Mouse (Mus musculus) spleen, adult 2 months (tissue): ENCODE measurements around the gene Tal1.

Source experiments
- CTCF ChIP-seq: fragments of 200-500 bp; IDR thresholded peaks from 2 replicates; pipeline ENCODE4 v1.5.1; 2011; ENCODE audit warnings: mild to moderate bottlenecking, inconsistent platforms; ENCODE audit not compliant: insufficient read depth, insufficient read length, insufficient replicate concordance; ENCODE audit errors: extremely low read depth
- POLR2A ChIP-seq: fragments of 200-500 bp; IDR thresholded peaks from 2 replicates; pipeline ENCODE4 v1.6.1; 2011; ENCODE audit warnings: low read depth, low read length, inconsistent platforms

DNA sequence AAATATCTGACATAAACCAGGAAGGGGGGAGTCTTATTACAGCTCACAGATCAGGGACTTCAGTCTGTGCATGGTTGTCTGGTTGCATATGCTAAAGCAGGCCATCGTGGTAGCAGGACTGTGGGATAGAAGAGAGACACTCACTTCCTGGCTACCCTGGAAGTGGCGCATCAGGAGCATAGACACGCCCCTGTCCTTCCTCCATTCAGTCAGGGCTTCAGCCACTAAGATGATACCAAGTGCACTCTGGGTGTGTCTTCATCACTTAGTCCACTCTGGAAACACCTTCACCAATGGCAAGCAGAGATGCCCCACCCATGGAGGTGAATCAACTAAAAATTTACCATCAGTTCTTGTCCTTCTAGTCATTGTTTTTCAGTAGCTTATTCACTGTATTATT lies 42.0 kb upstream of the Tal1 start:
- TF ChIP-seq CTCF (no peak), POLR2A (no peak)
